Mouse (Mus musculus) gastrocnemius, adult 18-20 months (tissue): ENCODE results near the gene Tfpi. TPM values are rescaled to one million over a fixed set of nuclear protein-coding genes. Genes with fewer than 3 reads are reported as not detected.
"Not testable (repeated sequence)": the region's sequence is repeated elsewhere in the genome, so short reads cannot be mapped to it uniquely, and the experiment has no call there.

Experiments used
- DNase-seq: peaks from one replicate; pipeline ENCODE4 v3.0.0; 2021; ENCODE audit warnings: low spot score
- total RNA-seq, 2 experiments: library from RNA; stranded (reverse); gene quantifications; 2 replicates each; pipeline ENCODE4 v1.2.3; 2021

Gene Tfpi
- total RNA-seq, 2 experiments from 2014 or later, result 2.2 to 2.9 TPM

- no peak for DNase-seq
Measured at GRCm38 (mm10) chr2:84389075-84389474, 87.5 kb downstream of the Tfpi start.

- not testable (repeated sequence) for DNase-seq
Measured at GRCm38 (mm10) chr2:84388537-84388936, 88.0 kb downstream of the Tfpi start.

DNA sequence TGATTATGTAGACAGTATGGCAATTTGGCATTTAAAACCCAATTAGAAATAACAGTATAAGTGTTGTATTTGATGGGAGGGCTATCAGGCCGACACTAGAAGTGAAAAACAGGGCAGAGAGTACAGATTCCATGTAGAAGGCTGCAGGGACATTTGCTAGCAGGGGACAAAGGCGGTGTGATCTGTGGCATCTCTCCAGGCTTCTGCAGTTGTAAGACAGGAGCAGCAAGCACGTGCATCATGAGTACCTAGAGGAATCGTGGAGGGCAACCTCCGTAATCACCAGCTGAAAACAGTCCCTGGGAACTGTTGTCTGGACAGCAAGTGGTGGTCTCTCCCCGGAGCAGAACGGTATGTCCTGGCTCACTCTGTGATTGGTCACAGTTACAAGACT is 88.6 kb downstream of the Tfpi start:
- no peak for DNase-seq

DNA sequence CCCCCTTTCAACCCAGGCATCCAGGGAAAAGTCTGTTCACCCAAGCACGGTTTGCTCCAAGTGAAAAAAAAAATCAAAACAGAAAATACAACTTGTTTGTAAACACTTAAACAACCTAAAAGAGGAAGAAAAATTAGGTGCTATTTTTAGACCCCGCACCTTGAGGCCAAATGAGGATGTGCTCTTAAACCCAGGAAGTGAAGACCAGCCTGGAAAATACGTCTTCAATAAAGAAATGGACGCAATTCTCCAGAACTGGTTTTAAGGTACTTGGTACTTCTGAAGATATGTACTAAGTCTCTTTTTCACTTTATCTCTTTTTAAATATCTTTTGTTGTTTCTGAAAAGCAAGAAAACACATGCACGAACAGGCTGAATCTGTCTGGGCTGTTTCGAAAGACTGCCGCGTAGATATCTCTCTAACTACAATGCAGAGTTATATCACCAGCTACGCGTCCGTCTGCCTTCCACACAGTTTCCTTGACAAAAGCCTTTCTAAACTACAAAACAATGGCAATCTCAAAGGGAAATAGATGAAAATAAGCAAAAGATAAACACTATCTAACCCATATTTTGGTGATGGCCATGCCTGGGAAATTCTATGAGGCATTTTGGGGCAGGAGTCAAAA is 89.1 kb downstream of the Tfpi start:
- no peak for DNase-seq

DNA sequence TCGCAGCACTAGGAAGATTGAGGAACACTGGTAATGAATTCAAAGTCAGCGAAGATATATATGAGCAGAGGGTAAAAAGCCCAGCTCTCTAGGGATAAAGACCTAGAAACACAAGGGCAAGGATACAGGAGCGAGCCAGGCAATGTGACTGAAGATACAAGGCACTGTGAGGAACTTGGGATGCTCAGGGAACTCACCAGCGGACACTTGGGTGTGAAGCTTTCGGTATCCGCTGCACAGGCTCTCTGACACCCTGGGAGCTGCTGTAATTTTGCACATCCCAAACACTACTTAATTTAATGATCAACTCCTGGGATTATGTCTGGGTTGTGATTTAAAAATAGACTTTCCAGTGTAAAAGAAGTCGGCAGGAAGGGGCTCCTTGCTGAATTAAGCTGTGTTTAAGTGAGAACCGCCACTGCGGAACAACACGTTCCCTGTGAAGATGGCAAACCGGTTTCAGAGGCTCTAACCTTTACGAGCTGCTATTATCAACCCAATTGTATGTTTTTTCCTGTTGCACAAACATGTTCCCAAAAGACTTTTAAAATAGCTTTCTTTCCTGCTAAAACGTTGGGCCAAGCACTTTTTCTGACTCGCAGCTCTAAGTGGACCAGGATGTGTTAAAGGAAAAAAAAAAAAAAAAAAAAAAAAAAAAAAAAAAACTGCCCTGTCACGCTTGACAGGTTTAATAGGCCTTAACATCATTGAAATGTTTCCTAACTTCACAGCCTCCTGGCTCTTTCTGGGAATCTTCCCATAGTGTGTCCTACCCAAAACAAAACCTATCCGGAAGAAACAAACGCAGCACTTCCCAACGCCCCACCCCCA is 89.8 kb downstream of the Tfpi start:
- DNase-seq, result no peak

DNA sequence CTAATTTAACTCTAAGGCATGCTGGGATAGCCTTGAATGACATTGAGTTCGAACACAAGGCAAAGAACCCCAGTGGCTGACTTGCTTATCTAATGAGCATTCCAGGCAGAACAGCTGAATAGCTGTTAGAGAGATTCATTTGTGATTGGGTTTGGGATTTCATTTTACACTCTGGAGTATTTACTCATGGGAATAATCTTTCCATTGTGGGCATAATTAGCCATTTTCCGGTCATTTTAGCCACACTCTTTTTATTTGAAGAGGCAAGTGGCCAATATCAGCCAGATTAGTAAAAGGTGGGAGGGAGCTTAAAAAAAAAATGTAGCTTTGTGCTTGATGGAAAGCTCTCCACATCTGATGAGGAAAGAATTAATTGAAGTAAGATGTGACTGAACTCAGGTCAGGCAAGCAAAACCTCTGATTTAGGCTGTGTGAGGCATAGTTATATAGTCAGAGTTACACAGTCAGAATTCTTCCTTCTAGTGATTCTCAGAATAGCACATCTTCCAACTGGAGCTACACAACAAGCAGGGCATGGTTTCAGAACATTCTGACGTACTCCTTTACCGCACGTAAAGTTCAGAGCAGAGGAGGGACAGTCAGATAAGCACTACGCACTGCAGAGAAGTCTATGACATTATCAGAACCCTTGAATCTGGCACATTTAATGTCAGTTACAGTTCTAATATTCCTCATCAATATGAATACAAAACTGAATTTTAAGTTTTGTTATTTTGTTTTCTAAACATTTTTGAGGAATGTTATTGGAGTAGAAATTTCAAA is 91.5 kb downstream of the Tfpi start:
- DNase-seq, result no peak

DNA sequence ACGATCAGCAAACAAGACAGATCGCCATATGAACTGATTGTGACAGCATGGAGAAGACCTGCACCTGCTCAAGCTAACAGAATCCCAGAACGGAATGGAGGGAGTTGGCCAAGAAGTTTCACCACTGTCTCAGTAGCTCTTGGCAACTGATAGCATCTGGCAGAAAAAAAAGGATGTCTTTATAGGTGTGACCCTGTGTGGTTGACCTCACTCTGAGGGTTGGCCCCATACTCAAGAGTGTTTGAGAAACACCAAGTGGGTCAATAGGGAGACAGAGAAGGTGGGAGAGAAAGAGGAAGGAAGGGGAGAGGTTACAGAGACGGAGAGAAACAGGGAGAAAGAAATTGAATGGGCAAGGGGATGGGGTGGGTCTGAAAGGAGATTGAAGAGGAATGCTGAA is 92.7 kb downstream of the Tfpi start:
- no peak for DNase-seq

Other genes starting within 250 kb of the Tfpi start
- 10 to 100 TPM; 11.1 TPM for gene Calcrl, start 51.4 kb downstream of the Tfpi start, total RNA-seq
- gene Ctnnd1, start 174.0 kb upstream of the Tfpi start, total RNA-seq, result 10 to 100 TPM; 23.2 to 29.2 TPM
- not detected for gene Btbd18, start 182.3 kb upstream of the Tfpi start, total RNA-seq
- gene Selenoh, start 194.0 kb upstream of the Tfpi start, total RNA-seq, result 10 to 100 TPM; 12.0 to 14.4 TPM
- 1 to 10 TPM in 1 of 2 experiments, under 1 TPM in 1; 0.59 to 2.2 TPM for gene Gm28635, start 201.3 kb upstream of the Tfpi start, total RNA-seq
- gene Med19, start 201.6 kb upstream of the Tfpi start, total RNA-seq, result 1 to 10 TPM; 7.7 to 8.5 TPM
- 10 to 100 TPM; 45.5 to 47.7 TPM for gene Tmx2, start 202.4 kb upstream of the Tfpi start, total RNA-seq
- 10 to 100 TPM; 72.0 to 78.9 TPM for gene Zdhhc5, start 238.4 kb upstream of the Tfpi start, total RNA-seq